Mouse (Mus musculus): Measurements from ENCODE around the gene Hbp1. TPM values are rescaled to one million over a fixed set of nuclear protein-coding genes. Genes with fewer than 3 reads are reported as not detected.

Hbp1 gene
- polyA plus RNA-seq, 2 experiments: 102 to 142 TPM

- Histone ChIP-seq H3K36me3 (ENCODE audit: control insufficient read depth, insufficient read depth, low read length) (peaks cover 51% of the 10 kb centered on the region), H3K27ac (replicated peaks; ENCODE audit: low read depth, low read length) (no peak overlapping the region), H3K27me3 (ENCODE audit: control insufficient read depth, insufficient read depth, low read length) (no peaks in the 10 kb centered on the region), H3K4me2 (replicated peaks; ENCODE audit: low read depth, low read length, severe bottlenecking) (no peak overlapping the region), H3K4me1 (ENCODE audit: control insufficient read depth, insufficient read depth, low read length) (peaks cover 4% of the 10 kb centered on the region; the same call in 1 of the 2 replicates), H3K9ac (ENCODE audit: low read depth, low read length, severe bottlenecking) (no peak overlapping the region), H3K9me3 (ENCODE audit: control insufficient read depth, low read length) (no peaks in the 10 kb centered on the region), H3K4me3 (replicated peaks; ENCODE audit: low read length) (no peak overlapping the region)
- DNase-seq (ENCODE audit: low spot score) (no peak), ATAC-seq (ENCODE audit: low FRiP score, low read depth) (no peak)
- WGBS: 88% methylated on average over 3 of the region's 3 CpGs
- no peak for TF ChIP-seq POLR2A (IDR thresholded peaks at IDR 0.05; ENCODE audit: borderline replicate concordance, extremely low read depth, insufficient read depth, insufficient read length)
These were observed 26.2 kb downstream of the Hbp1 start for GRCm38 (mm10) chr12:31924135-31924534.

- DNase-seq (ENCODE audit: low spot score) (no peak), ATAC-seq (ENCODE audit: low FRiP score, low read depth) (no peak)
- 0 out of 2 replicates have a peak, but pooled peaks cover 1% of the 10 kb centered on the region for H3K4me1 ChIP-seq (ENCODE audit: control insufficient read depth, insufficient read depth, low read length)
- no peak overlapping the region for H3K4me3 ChIP-seq (replicated peaks; ENCODE audit: low read length)
- H3K9ac ChIP-seq (ENCODE audit: low read depth, low read length, severe bottlenecking): no peak overlapping the region
- H3K27ac ChIP-seq (replicated peaks; ENCODE audit: low read depth, low read length): no peak overlapping the region
- WGBS: 83% methylated on average over 18 of the region's 18 CpGs
- peaks cover 20% of the 10 kb centered on the region for H3K36me3 ChIP-seq (ENCODE audit: control insufficient read depth, insufficient read depth, low read length)
- no peak for TF ChIP-seq POLR2A (IDR thresholded peaks at IDR 0.05; ENCODE audit: borderline replicate concordance, extremely low read depth, insufficient read depth, insufficient read length)
- no peaks in the 10 kb centered on the region for H3K9me3 ChIP-seq (ENCODE audit: control insufficient read depth, low read length)
- H3K27me3 ChIP-seq (ENCODE audit: control insufficient read depth, insufficient read depth, low read length): no peaks in the 10 kb centered on the region
- no peak overlapping the region for H3K4me2 ChIP-seq (replicated peaks; ENCODE audit: low read depth, low read length, severe bottlenecking)
These were observed 29.6 kb downstream of the Hbp1 start for GRCm38 (mm10) chr12:31920464-31921405.

GRCm38 (mm10) chr12:31917245-31917644 is 33.1 kb downstream of the Hbp1 start:
- Histone ChIP-seq H3K9ac (ENCODE audit: low read depth, low read length, severe bottlenecking) (no peak overlapping the region), H3K4me1 (ENCODE audit: control insufficient read depth, insufficient read depth, low read length) (no peaks in the 10 kb centered on the region), H3K27me3 (ENCODE audit: control insufficient read depth, insufficient read depth, low read length) (no peaks in the 10 kb centered on the region), H3K9me3 (ENCODE audit: control insufficient read depth, low read length) (no peaks in the 10 kb centered on the region), H3K4me3 (replicated peaks; ENCODE audit: low read length) (no peak overlapping the region), H3K27ac (replicated peaks; ENCODE audit: low read depth, low read length) (no peak overlapping the region), H3K36me3 (ENCODE audit: control insufficient read depth, insufficient read depth, low read length) (0 out of 2 replicates have a peak, but pooled peaks cover 8% of the 10 kb centered on the region), H3K4me2 (replicated peaks; ENCODE audit: low read depth, low read length, severe bottlenecking) (no peak overlapping the region)
- WGBS: 79% methylated on average over 5 of the region's 5 CpGs
- DNase-seq (ENCODE audit: low spot score) (no peak), ATAC-seq (ENCODE audit: low FRiP score, low read depth) (no peak)
- TF ChIP-seq POLR2A (IDR thresholded peaks at IDR 0.05; ENCODE audit: borderline replicate concordance, extremely low read depth, insufficient read depth, insufficient read length): no peak

- H3K9ac ChIP-seq (ENCODE audit: low read depth, low read length, severe bottlenecking): no peak overlapping the region
- ATAC-seq (ENCODE audit: low FRiP score, low read depth): no peak
- no peak overlapping the region for H3K4me3 ChIP-seq (replicated peaks; ENCODE audit: low read length)
- no peak for TF ChIP-seq POLR2A (IDR thresholded peaks at IDR 0.05; ENCODE audit: borderline replicate concordance, extremely low read depth, insufficient read depth, insufficient read length)
- H3K9me3 ChIP-seq (ENCODE audit: control insufficient read depth, low read length): no peaks in the 10 kb centered on the region
- no peaks in the 10 kb centered on the region for H3K4me1 ChIP-seq (ENCODE audit: control insufficient read depth, insufficient read depth, low read length)
- no peak for DNase-seq (ENCODE audit: low spot score)
- H3K36me3 ChIP-seq (ENCODE audit: control insufficient read depth, insufficient read depth, low read length): 0 out of 2 replicates have a peak, but pooled peaks cover 7% of the 10 kb centered on the region
- H3K27me3 ChIP-seq (ENCODE audit: control insufficient read depth, insufficient read depth, low read length): no peaks in the 10 kb centered on the region
- H3K27ac ChIP-seq (replicated peaks; ENCODE audit: low read depth, low read length): no peak overlapping the region
- WGBS: 94% methylated on average over 5 of the region's 5 CpGs
- no peak overlapping the region for H3K4me2 ChIP-seq (replicated peaks; ENCODE audit: low read depth, low read length, severe bottlenecking)
These were observed 33.6 kb downstream of the Hbp1 start for GRCm38 (mm10) chr12:31916691-31917090.

GRCm38 (mm10) chr12:31913614-31914013 is 36.7 kb downstream of the Hbp1 start:
- Histone ChIP-seq H3K9ac (ENCODE audit: low read depth, low read length, severe bottlenecking) (no peak overlapping the region), H3K9me3 (ENCODE audit: control insufficient read depth, low read length) (no peaks in the 10 kb centered on the region), H3K4me3 (replicated peaks; ENCODE audit: low read length) (no peak overlapping the region), H3K4me1 (ENCODE audit: control insufficient read depth, insufficient read depth, low read length) (no peaks in the 10 kb centered on the region), H3K27me3 (ENCODE audit: control insufficient read depth, insufficient read depth, low read length) (no peaks in the 10 kb centered on the region), H3K27ac (replicated peaks; ENCODE audit: low read depth, low read length) (no peak overlapping the region), H3K4me2 (replicated peaks; ENCODE audit: low read depth, low read length, severe bottlenecking) (no peak overlapping the region), H3K36me3 (ENCODE audit: control insufficient read depth, insufficient read depth, low read length) (no peaks in the 10 kb centered on the region)
- ATAC-seq (ENCODE audit: low FRiP score, low read depth) (no peak), DNase-seq (ENCODE audit: low spot score) (no peak)
- 68% methylated on average over 4 of the region's 4 CpGs for WGBS
- TF ChIP-seq POLR2A (IDR thresholded peaks at IDR 0.05; ENCODE audit: borderline replicate concordance, extremely low read depth, insufficient read depth, insufficient read length): no peak

Data from limb, embryonic 14.5 days (tissue).